Mouse (Mus musculus) CD4-positive helper T cell, adult 2 months (primary cell): ENCODE results near the gene Mars2.

Source experiments
- DNase-seq: peaks from one replicate; pipeline ENCODE4 v3.0.0-alpha.2; 2012; ENCODE audit warnings: low read depth, missing footprints, low spot score

The Mars2 gene

GRCm38 (mm10) chr1:55236890-55237642, at the start of gene Mars2:
Mars2 (plus strand) TSS chr1:55237177.
- DNase-seq: peak; percentile 96

- no peak for DNase-seq
Observed at GRCm38 (mm10) chr1:55192015-55192414, 45.0 kb upstream of the Mars2 start.

GRCm38 (mm10) chr1:55192824-55193223, 44.2 kb upstream of the Mars2 start:
- DNase-seq: peak; percentile 21

- no peak for DNase-seq
Observed at GRCm38 (mm10) chr1:55193316-55193715, 43.7 kb upstream of the Mars2 start.

- no peak for DNase-seq
Observed at GRCm38 (mm10) chr1:55194064-55194915, 42.7 kb upstream of the Mars2 start.

GRCm38 (mm10) chr1:55195021-55195420, 42.0 kb upstream of the Mars2 start:
- DNase-seq: no peak

GRCm38 (mm10) chr1:55196327-55197003, 40.5 kb upstream of the Mars2 start:
- DNase-seq: peak; percentile 47

- no peak for DNase-seq
Observed at GRCm38 (mm10) chr1:55198719-55199118, 38.3 kb upstream of the Mars2 start.

GRCm38 (mm10) chr1:55201850-55202752, 34.9 kb upstream of the Mars2 start:
- no peak for DNase-seq

- no peak for DNase-seq
Observed at GRCm38 (mm10) chr1:55205808-55206327, 31.1 kb upstream of the Mars2 start.

- DNase-seq: no peak
Observed at GRCm38 (mm10) chr1:55207561-55207960, 29.4 kb upstream of the Mars2 start.

- DNase-seq: no peak
Observed at GRCm38 (mm10) chr1:55208500-55209140, 28.4 kb upstream of the Mars2 start.

GRCm38 (mm10) chr1:55210202-55210965, 26.6 kb upstream of the Mars2 start:
- peak; percentile 61 for DNase-seq

GRCm38 (mm10) chr1:55211081-55211480, 25.9 kb upstream of the Mars2 start:
- DNase-seq: no peak

- DNase-seq: no peak
Observed at GRCm38 (mm10) chr1:55212771-55213170, 24.2 kb upstream of the Mars2 start.

GRCm38 (mm10) chr1:55213475-55213874, 23.5 kb upstream of the Mars2 start:
- no peak for DNase-seq

GRCm38 (mm10) chr1:55213936-55214335, 23.0 kb upstream of the Mars2 start:
- no peak for DNase-seq

GRCm38 (mm10) chr1:55215185-55215813, 21.7 kb upstream of the Mars2 start:
- peak; percentile 77 for DNase-seq

- DNase-seq: no peak
Observed at GRCm38 (mm10) chr1:55217191-55217590, 19.8 kb upstream of the Mars2 start.
